Mouse (Mus musculus) MEL (cell line): ENCODE measurements around the gene Mfap4.

Source experiments
- CHD2 ChIP-seq: IDR thresholded peaks from 2 replicates; pipeline ENCODE4 v1.6.1; 2011; ENCODE audit warnings: low read length, improper control_type of control experiment
- CTCF ChIP-seq, 3 experiments: IDR thresholded peaks in 2 of 3; conservative IDR thresholded peaks in 1 of 3; 2 replicates each; pipeline ENCODE4 v1.5.1; 2011 to 2012; ENCODE audit warnings: low read length in 3 of 3, low read depth in 2 of 3, mild to moderate bottlenecking in 2 of 3, improper control_type of control experiment in 1 of 3, inconsistent platforms in 1 of 3, mixed read lengths in 1 of 3, moderate library complexity in 1 of 3; ENCODE audit not compliant: control insufficient read depth in 1 of 3, insufficient read depth in 1 of 3, poor library complexity in 1 of 3, severe bottlenecking in 1 of 3
- EP300 ChIP-seq, 2 experiments: IDR thresholded peaks; 2 replicates each; pipeline ENCODE4 v1.6.1; 2011; ENCODE audit warnings: improper control_type of control experiment in 2 of 2, low read length in 2 of 2, low read depth in 1 of 2, mild to moderate bottlenecking in 1 of 2
- HCFC1 ChIP-seq: IDR thresholded peaks from 2 replicates; pipeline ENCODE4 v1.6.1; 2012; ENCODE audit warnings: low read depth, mild to moderate bottlenecking, inconsistent platforms, low read length, improper control_type of control experiment, moderate library complexity
- POLR2AphosphoS2 ChIP-seq: IDR thresholded peaks from 2 replicates; pipeline ENCODE4 v1.6.1; 2011; ENCODE audit warnings: low read length, improper control_type of control experiment

DNA sequence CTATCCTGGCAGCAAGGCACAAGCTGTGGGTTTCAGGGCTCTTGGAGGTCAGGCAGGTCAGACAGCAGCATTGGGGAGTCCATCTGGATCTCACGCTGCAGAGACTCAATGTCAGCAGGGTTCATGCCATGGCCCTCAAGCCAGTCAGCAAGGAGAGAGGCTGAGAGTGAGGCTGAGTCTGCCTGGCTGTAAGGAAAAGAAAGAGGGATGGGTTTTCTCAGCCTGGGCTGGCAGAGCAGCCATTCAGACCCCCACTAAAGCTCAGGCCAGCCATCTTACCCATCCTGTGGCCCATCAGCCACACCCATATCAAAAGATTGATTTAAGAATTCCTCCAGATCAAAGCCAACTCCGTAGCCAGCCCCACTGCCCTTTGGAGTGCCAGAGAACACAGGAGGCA, 3.9 kb downstream of the Mfap4 start:
- TF ChIP-seq CTCF (IDR thresholded peaks at IDR 0.05 in 2 of 3, conservative IDR thresholded peaks at IDR 0.05 in 1 of 3; ENCODE audit: control insufficient read depth in 1 of 3, insufficient read depth in 1 of 3, low read depth in 2 of 3, low read length in 3 of 3, poor library complexity in 1 of 3, severe bottlenecking in 1 of 3) (no peak), CHD2 (no peak), EP300 (IDR thresholded peaks at IDR 0.05; ENCODE audit: low read depth in 1 of 2, low read length in 2 of 2) (no peak), POLR2AphosphoS2 (no peak), HCFC1 (no peak)
